Mouse (Mus musculus): Measurements from ENCODE around the gene Itpr3.
A peak's percentile ranks its signal among the peaks of the same experiment; 100 is the strongest.

Gene Itpr3

GRCm38 (mm10) chr17:27152976-27153723 is 96.0 kb downstream of the Itpr3 start:
- DNase-seq: no peak

GRCm38 (mm10) chr17:27153773-27154193 is 96.7 kb downstream of the Itpr3 start:
- DNase-seq: no peak

- no peak for DNase-seq
Measured at GRCm38 (mm10) chr17:27154256-27154655, 97.2 kb downstream of the Itpr3 start.

GRCm38 (mm10) chr17:27154881-27155280 is 97.8 kb downstream of the Itpr3 start:
- no peak for DNase-seq

- no peak for DNase-seq
Measured at GRCm38 (mm10) chr17:27155752-27156151, 98.6 kb downstream of the Itpr3 start.

GRCm38 (mm10) chr17:27158439-27158838 is 101.3 kb downstream of the Itpr3 start:
- no peak for DNase-seq

GRCm38 (mm10) chr17:27159169-27159568 is 102.1 kb downstream of the Itpr3 start:
- DNase-seq: no peak

GRCm38 (mm10) chr17:27160905-27161304 is 103.8 kb downstream of the Itpr3 start:
- DNase-seq: no peak

- DNase-seq: peak in 1 of 2 experiments; percentile 29
Measured at GRCm38 (mm10) chr17:27165054-27165773, 108.1 kb downstream of the Itpr3 start.

- DNase-seq: no peak
Measured at GRCm38 (mm10) chr17:27166901-27167300, 109.8 kb downstream of the Itpr3 start.

GRCm38 (mm10) chr17:27167545-27167944 is 110.4 kb downstream of the Itpr3 start, which contains the start of gene Ip6k3:
TSS of gene Ip6k3 (minus strand) at chr17:27167795.
- DNase-seq: no peak

- no peak for DNase-seq
Measured at GRCm38 (mm10) chr17:27168569-27168968, 111.5 kb downstream of the Itpr3 start.

- DNase-seq: no peak
Measured at GRCm38 (mm10) chr17:27169952-27170695, 113.0 kb downstream of the Itpr3 start.

GRCm38 (mm10) chr17:27171121-27171520 is 114.0 kb downstream of the Itpr3 start:
- DNase-seq: no peak

Measured in kidney, adult 8-10 months (tissue).